Mouse (Mus musculus) heart, embryonic 13.5 days (tissue): ENCODE measurements around the gene H2-Oa. TPM values are rescaled to one million over a fixed set of nuclear protein-coding genes. Genes with fewer than 3 reads are reported as not detected.

Experiments
- polyA plus RNA-seq: library from polyadenylated mRNA; unstranded; fragments of >200 nt; fragmentation: Nextera tagmentation; extraction: Ambion mirVana; gene quantifications from 2 replicates; pipeline ENCODE4 v1.2.1, GENCODE M21; 2015

Gene H2-Oa
- polyA plus RNA-seq, 1 experiment from 2014 or later: 0.23 TPM

Other genes starting within 250 kb of the H2-Oa start
- 48.1 and 50.0 TPM in 2 replicates for gene Cd320, start 249.2 kb upstream of the H2-Oa start, polyA plus RNA-seq
- not detected in 2 replicates for gene Gm7029, start 218.5 kb upstream of the H2-Oa start, polyA plus RNA-seq
- 5.3 and 5.4 TPM in 2 replicates for gene Kifc1, start 201.7 kb upstream of the H2-Oa start, polyA plus RNA-seq
- 0.19 TPM in 1 of 2 replicates, not detected in the other for gene Platr17, start 187.2 kb upstream of the H2-Oa start, polyA plus RNA-seq
- gene Daxx, start 182.9 kb upstream of the H2-Oa start, polyA plus RNA-seq: 31.7 and 35.3 TPM in 2 replicates
- 34.2 and 36.8 TPM in 2 replicates for gene Tapbp, start 176.4 kb upstream of the H2-Oa start, polyA plus RNA-seq
- 12.8 and 12.9 TPM in 2 replicates for gene Zbtb22, start 176.4 kb upstream of the H2-Oa start, polyA plus RNA-seq
- 32.6 and 37.6 TPM in 2 replicates for gene Rgl2, start 162.8 kb upstream of the H2-Oa start, polyA plus RNA-seq
- 113 and 125 TPM in 2 replicates for gene Pfdn6, start 152.0 kb upstream of the H2-Oa start, polyA plus RNA-seq
- 20.5 and 20.6 TPM in 2 replicates for gene Wdr46, start 151.7 kb upstream of the H2-Oa start, polyA plus RNA-seq
- gene B3galt4, start 140.9 kb upstream of the H2-Oa start, polyA plus RNA-seq: 4.5 and 7.0 TPM in 2 replicates
- 36.0 and 39.6 TPM in 2 replicates for gene Vps52, start 136.5 kb upstream of the H2-Oa start, polyA plus RNA-seq
- gene Rps18, start 136.3 kb upstream of the H2-Oa start, polyA plus RNA-seq: 923 and 1,093 TPM in 2 replicates
- 23.4 and 32.0 TPM in 2 replicates for gene H2-K1, start 92.0 kb upstream of the H2-Oa start, polyA plus RNA-seq
- 10.4 and 14.9 TPM in 2 replicates for gene Ring1, start 67.7 kb upstream of the H2-Oa start, polyA plus RNA-seq
- 37.7 and 45.6 TPM in 2 replicates for gene H2-Ke6, start 64.3 kb upstream of the H2-Oa start, polyA plus RNA-seq
- gene Slc39a7, start 60.7 kb upstream of the H2-Oa start, polyA plus RNA-seq: 128 and 130 TPM in 2 replicates
- 28.5 and 32.4 TPM in 2 replicates for gene Rxrb, start 60.5 kb upstream of the H2-Oa start, polyA plus RNA-seq
- gene Col11a2, start 52.9 kb upstream of the H2-Oa start, polyA plus RNA-seq: 0.34 and 0.64 TPM in 2 replicates
- 6.0 TPM in 2 replicates for gene H2-DMa, start 27.2 kb downstream of the H2-Oa start, polyA plus RNA-seq
- 69.0 and 70.0 TPM in 2 replicates for gene Brd2, start 30.3 kb downstream of the H2-Oa start, polyA plus RNA-seq
- gene H2-DMb2, start 51.0 kb downstream of the H2-Oa start, polyA plus RNA-seq: 0.15 and 0.20 TPM in 2 replicates
- gene H2-DMb1, start 60.7 kb downstream of the H2-Oa start, polyA plus RNA-seq: 0.24 and 0.27 TPM in 2 replicates
- 1.4 and 1.6 TPM in 2 replicates for gene Tap1, start 95.2 kb downstream of the H2-Oa start, polyA plus RNA-seq
- 1.7 and 2.1 TPM in 2 replicates for gene Psmb9, start 95.4 kb downstream of the H2-Oa start, polyA plus RNA-seq
- 3.2 and 4.3 TPM in 2 replicates for gene Psmb8, start 105.4 kb downstream of the H2-Oa start, polyA plus RNA-seq
- gene Tap2, start 111.2 kb downstream of the H2-Oa start, polyA plus RNA-seq: 1.8 and 2.1 TPM in 2 replicates
- gene H2-Ob, start 146.6 kb downstream of the H2-Oa start, polyA plus RNA-seq: not detected in 2 replicates
- 13.0 TPM in 2 replicates for gene H2-Ab1, start 165.3 kb downstream of the H2-Oa start, polyA plus RNA-seq
- 0.80 and 1.4 TPM in 2 replicates for gene H2-Aa, start 195.5 kb downstream of the H2-Oa start, polyA plus RNA-seq
- 2.4 and 3.1 TPM in 2 replicates for gene H2-Eb1, start 213.5 kb downstream of the H2-Oa start, polyA plus RNA-seq
- gene H2-Eb2, start 233.3 kb downstream of the H2-Oa start, polyA plus RNA-seq: not detected in 2 replicates